Comparison of ENCODE assay signal across 12 mouse cellular contexts in the genomic region with DNA sequence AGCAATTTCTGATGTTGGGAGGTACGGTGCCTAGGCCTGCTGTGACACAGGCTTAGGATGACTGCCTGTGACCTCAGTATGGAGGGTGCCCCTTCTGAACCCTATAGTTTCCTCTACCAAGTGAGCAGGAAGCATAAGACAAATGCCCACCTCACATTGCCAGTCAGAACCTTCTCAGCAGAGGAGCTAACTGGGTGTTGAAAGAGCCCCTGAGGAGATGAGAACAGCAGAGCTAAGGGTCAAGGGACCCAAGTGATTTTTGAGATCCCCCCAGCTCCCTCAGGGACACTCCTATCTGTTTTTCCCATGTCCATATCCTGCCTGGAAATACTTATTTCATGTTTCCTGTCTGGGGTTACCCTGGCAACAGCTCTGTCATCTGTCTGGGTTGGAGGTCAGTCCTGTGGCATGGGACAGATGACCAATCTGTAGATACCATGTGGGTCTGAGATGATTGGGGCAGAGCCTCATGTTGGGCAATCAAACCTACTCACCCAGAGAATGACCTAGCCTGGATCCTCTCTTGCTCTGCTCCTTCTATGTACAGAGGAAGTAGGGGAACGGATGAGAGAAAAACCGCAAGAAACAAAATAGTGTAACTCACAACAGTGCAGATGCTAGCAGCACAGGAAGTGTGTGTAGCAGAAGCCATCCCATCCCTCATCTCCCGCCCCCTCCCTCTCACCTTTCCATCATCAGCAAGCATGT.
A peak's percentile ranks its signal among the peaks of the same experiment; 100 is the strongest.
DNase-seq lines count a peak whose midpoint lies in the region; ATAC-seq and TF ChIP-seq lines count a peak whose summit lies in the region.
"Had no signal": no experiment of that assay in that cellular context is flagged by ENCODE, and none has a peak within 500 bp of the region (broad histone marks: within the 10 kb centered on the region; RNA-seq: fewer than 3 reads in every experiment).

No protein-coding gene starts in this region.

- no peak overlapping the region for H3K4me2 ChIP-seq in myocyte (ENCODE audit: low read depth)
- H3K4me2 ChIP-seq: lung, embryonic 15.5 days had no signal

- H3K4me1 ChIP-seq in brown adipose tissue, adult 24 weeks (ENCODE audit: control insufficient read depth, insufficient read depth, insufficient read length, low read length): peaks cover 16% of the 10 kb centered on the region

- no peak overlapping the region for H3ac ChIP-seq in myocyte (ENCODE audit: control insufficient read depth, insufficient read length)

- H3K27ac ChIP-seq in brown adipose tissue, adult 24 weeks (replicated peaks; ENCODE audit: low read depth, low read length): peak overlapping the region; percentile 82
- H3K27ac ChIP-seq: lung, embryonic 15.5 days had no signal

- ATAC-seq in frontal cortex, adult (ENCODE audit: low TSS enrichment): no peak
- ATAC-seq: forebrain, embryonic 16.5 days; intestine, postnatal 0 days had no signal

- no peak overlapping the region for H3K4me3 ChIP-seq in brown adipose tissue, adult 24 weeks (ENCODE audit: insufficient read depth, low read depth, low read length)
- H3K4me3 ChIP-seq in myocyte: no peak overlapping the region
- H3K4me3 ChIP-seq: lung, embryonic 15.5 days had no signal

- TF ChIP-seq POLR2A in myocyte (IDR thresholded peaks at IDR 0.05; ENCODE audit: insufficient read length, low read depth): no peak

- peak; percentile 52 for DNase-seq in adrenal gland, postnatal 14 days
- DNase-seq in adrenal gland, adult 8-10 months: no peak
- peak; percentile 78 for DNase-seq in 3T3-L1 (ENCODE audit: low read depth, low spot score)
- DNase-seq in layer of hippocampus, postnatal 36 days: no peak
- DNase-seq in urinary bladder, postnatal 25 days (ENCODE audit: low spot score): no peak
- DNase-seq: right cerebral cortex, postnatal 4 days had no signal

- no peaks in the 10 kb centered on the region for H3K27me3 ChIP-seq in myocyte (ENCODE audit: control insufficient read depth, insufficient read depth, insufficient read length)
- H3K27me3 ChIP-seq: lung, embryonic 15.5 days had no signal

- peaks cover 65% of the 10 kb centered on the region for H3K79me2 ChIP-seq in myocyte (ENCODE audit: control insufficient read depth, insufficient read depth)

- no peaks in the 10 kb centered on the region for H3K36me3 ChIP-seq in myocyte (ENCODE audit: control insufficient read depth, insufficient read depth)
- H3K36me3 ChIP-seq: lung, embryonic 15.5 days had no signal

TF ChIP-seq in myocyte, 11 proteins besides CTCF, POLR2A, EP300 and RAD21:
- peak; percentile 54 for TF ChIP-seq CEBPB (IDR thresholded peaks at IDR 0.05; ENCODE audit: insufficient read depth, poor library complexity, severe bottlenecking)
- TF ChIP-seq MAX (IDR thresholded peaks at IDR 0.05; ENCODE audit: low read depth): no peak

Comparison
In these comparisons a context has a peak if more than half of its experiments do, and no peak if none do; other contexts are left out.
1. DNase-seq: peak in adrenal gland, postnatal 14 days (single experiment) and 3T3-L1 (single experiment); none in adrenal gland, adult 8-10 months (single experiment), layer of hippocampus, postnatal 36 days (0 of 2) and urinary bladder, postnatal 25 days (single experiment).